Mouse (Mus musculus) liver, embryonic 16.5 days (tissue): ENCODE data around the gene Nradd. TPM values are rescaled to one million over a fixed set of nuclear protein-coding genes. Genes with fewer than 3 reads are reported as not detected.

Experiments used
- ATAC-seq: fragments of 200-750 bp; cut with Nextera tagmentation; 2 replicates; pipeline ENCODE4 v1.8.0; 2017; ENCODE audit warnings: low read depth, mild to moderate bottlenecking, moderate number of reproducible peaks, moderate library complexity
- H3K27ac ChIP-seq: fragments of 300-500 bp; sonication (generic); 2 replicates; pipeline ENCODE4 v1.5.1; 2014; ENCODE audit warnings: mild to moderate bottlenecking, low read length
- H3K27me3 ChIP-seq: fragments of 300-500 bp; sonication (generic); 2 replicates; pipeline ENCODE4 v1.6.1; 2014; ENCODE audit warnings: low read depth, low read length, mixed read lengths; ENCODE audit not compliant: control insufficient read depth, insufficient read depth
- H3K36me3 ChIP-seq: fragments of 300-500 bp; sonication (generic); 2 replicates; pipeline ENCODE4 v1.6.1; 2014; ENCODE audit warnings: mild to moderate bottlenecking; ENCODE audit not compliant: control insufficient read depth, insufficient read depth
- H3K4me1 ChIP-seq: fragments of 300-500 bp; sonication (generic); 2 replicates; pipeline ENCODE4 v1.6.1; 2014; ENCODE audit warnings: low read depth, low read length, mixed read lengths; ENCODE audit not compliant: control insufficient read depth
- H3K4me2 ChIP-seq: fragments of 300-500 bp; sonication (generic); 2 replicates; pipeline ENCODE4 v1.6.1; 2014; ENCODE audit warnings: low read depth, low read length, mixed read lengths
- H3K4me3 ChIP-seq: fragments of 300-500 bp; sonication (generic); 2 replicates; pipeline ENCODE4 v1.5.1; 2014; ENCODE audit warnings: low read depth, mild to moderate bottlenecking, low read length
- H3K9ac ChIP-seq: fragments of 300-500 bp; sonication (generic); 2 replicates; pipeline ENCODE4 v1.6.1; 2014; ENCODE audit warnings: low read depth, low read length
- H3K9me3 ChIP-seq: fragments of 300-500 bp; sonication (generic); replicated peaks from 2 replicates; pipeline ENCODE4 v1.6.1; 2016; ENCODE audit warnings: low read length; ENCODE audit not compliant: control insufficient read depth
- WGBS: fragments of 180-500 bp; shearing (Covaris S2); extraction: QIAGEN DNeasy Blood & Tissue Kit; methylation state at CpG from one replicate; pipeline ENCODE4 v1.1.7; 2014; ENCODE audit not compliant: insufficient replicate concordance; 5-methylcytosine and 5-hydroxymethylcytosine counted together
- polyA plus RNA-seq: library from polyadenylated mRNA; unstranded; fragments of >200 nt; fragmentation: Nextera tagmentation; extraction: Ambion mirVana; gene quantifications from 2 replicates; pipeline ENCODE4 v1.2.1, GENCODE M21; 2015

Gene Nradd
- polyA plus RNA-seq, 1 experiment from 2014 or later = 1.4 TPM

DNA sequence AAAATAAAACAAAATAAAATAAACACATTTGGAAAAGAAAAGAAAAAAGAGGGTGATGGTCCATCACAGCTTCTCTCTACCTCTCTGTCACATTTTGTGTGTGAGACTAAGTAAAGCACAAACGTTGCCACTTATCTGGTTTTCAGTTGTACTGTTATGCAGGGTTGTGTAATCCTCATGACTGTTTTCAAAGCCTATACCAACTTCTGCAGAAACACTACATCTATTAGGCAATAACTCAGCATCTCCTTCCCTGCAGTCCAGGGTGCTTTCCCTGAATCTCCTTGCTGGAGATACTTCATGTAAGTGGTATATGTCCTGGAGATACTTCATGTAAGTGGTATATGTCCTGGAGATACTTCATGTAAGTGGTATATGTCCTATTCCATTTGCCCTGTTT, 38.6 kb upstream of the Nradd start:
- H3K27ac ChIP-seq = no peak overlapping the region; the same call in 1 of the 2 replicates
- H3K9ac ChIP-seq = no peak overlapping the region
- H3K36me3 ChIP-seq = no peaks in the 10 kb centered on the region
- H3K4me3 ChIP-seq = no peak overlapping the region
- H3K27me3 ChIP-seq = no peaks in the 10 kb centered on the region
- WGBS = 12% methylated on average over 1 of the region's 1 CpGs
- ATAC-seq = no peak
- no peaks in the 10 kb centered on the region for H3K9me3 ChIP-seq
- no peak overlapping the region for H3K4me2 ChIP-seq
- peaks cover 69% of the 10 kb centered on the region for H3K4me1 ChIP-seq

DNA sequence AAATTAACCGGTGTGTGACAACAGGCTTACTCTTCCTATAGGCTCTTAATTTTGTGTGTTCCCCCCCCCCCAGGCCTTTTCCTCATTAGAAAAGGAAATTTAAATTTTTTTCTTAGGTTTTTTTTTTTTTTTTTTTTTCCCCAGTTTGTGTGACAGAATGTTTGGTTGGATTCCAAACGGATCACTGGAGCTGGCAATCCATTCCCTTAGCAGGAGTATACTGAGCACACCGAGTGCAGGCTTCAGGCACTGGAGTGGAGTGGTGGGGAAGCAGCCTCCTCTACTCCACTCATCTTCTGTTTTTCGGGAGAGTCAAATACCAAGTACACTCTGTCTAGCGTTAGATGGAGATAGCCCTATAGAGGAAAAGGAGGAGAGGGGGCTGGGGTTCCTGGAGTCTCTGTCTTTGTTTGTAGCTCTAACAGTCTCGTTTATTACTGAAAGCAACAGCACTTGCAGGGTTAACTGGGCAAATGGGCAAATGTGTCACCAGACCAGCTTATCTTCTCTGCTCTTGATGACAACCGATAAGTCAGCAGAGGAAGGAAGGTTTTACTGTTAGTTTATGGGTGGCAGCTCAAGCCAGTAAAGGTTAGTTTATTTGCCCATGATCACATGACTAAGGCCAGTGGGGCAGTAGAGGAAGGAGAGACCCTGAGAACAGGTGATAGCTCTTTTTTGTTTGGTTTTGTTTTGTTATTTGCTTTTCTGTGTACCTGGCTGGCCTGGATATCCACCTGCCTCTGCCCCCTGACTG, 36.8 kb upstream of the Nradd start:
- no peak for ATAC-seq
- peak overlapping the region; percentile 31 for H3K27ac ChIP-seq
- no peak overlapping the region for H3K4me3 ChIP-seq
- no peaks in the 10 kb centered on the region for H3K36me3 ChIP-seq
- no peak overlapping the region for H3K9ac ChIP-seq
- H3K27me3 ChIP-seq = no peaks in the 10 kb centered on the region
- H3K9me3 ChIP-seq = no peaks in the 10 kb centered on the region
- peak overlapping the region; percentile 21; the same call in 1 of the 2 replicates for H3K4me2 ChIP-seq
- H3K4me1 ChIP-seq = peaks cover 55% of the 10 kb centered on the region
- WGBS = 40% methylated on average over 7 of the region's 7 CpGs

- H3K4me3 ChIP-seq = no peak overlapping the region
- ATAC-seq = no peak
- no peaks in the 10 kb centered on the region for H3K9me3 ChIP-seq
- H3K36me3 ChIP-seq = no peaks in the 10 kb centered on the region
- H3K27ac ChIP-seq = no peak overlapping the region
- 78% methylated on average over 2 of the region's 2 CpGs for WGBS
- no peaks in the 10 kb centered on the region for H3K27me3 ChIP-seq
- H3K9ac ChIP-seq = no peak overlapping the region
- peaks cover 55% of the 10 kb centered on the region for H3K4me1 ChIP-seq
- H3K4me2 ChIP-seq = no peak overlapping the region
Observed at GRCm38 (mm10) chr9:110660208-110660607, 36.0 kb upstream of the Nradd start.

DNA sequence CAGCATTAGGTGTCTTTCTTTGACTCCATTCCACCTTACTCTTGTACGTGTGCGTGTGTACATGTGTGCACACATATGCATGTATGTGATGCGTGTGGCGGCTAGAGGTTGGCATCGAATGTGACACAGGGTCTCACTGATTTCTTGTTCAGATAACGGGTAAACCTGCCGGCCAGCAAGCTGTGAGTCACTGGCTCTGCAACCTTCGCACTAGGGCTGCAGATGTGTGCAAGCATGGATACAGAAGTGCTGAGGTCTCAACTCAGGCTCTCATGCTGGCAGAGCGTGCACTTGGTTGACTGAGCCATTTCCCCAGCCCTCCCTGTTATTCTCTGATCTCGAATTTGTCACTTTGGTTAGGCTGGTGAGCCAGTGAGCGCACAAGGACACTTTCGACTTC, 35.3 kb upstream of the Nradd start:
- WGBS = 73% methylated on average over 12 of the region's 12 CpGs
- ATAC-seq = no peak
- Histone ChIP-seq H3K4me2 (no peak overlapping the region), H3K27ac (no peak overlapping the region), H3K4me1 (peaks cover 54% of the 10 kb centered on the region), H3K9ac (no peak overlapping the region), H3K27me3 (no peaks in the 10 kb centered on the region), H3K4me3 (no peak overlapping the region), H3K36me3 (no peaks in the 10 kb centered on the region), H3K9me3 (no peaks in the 10 kb centered on the region)

DNA sequence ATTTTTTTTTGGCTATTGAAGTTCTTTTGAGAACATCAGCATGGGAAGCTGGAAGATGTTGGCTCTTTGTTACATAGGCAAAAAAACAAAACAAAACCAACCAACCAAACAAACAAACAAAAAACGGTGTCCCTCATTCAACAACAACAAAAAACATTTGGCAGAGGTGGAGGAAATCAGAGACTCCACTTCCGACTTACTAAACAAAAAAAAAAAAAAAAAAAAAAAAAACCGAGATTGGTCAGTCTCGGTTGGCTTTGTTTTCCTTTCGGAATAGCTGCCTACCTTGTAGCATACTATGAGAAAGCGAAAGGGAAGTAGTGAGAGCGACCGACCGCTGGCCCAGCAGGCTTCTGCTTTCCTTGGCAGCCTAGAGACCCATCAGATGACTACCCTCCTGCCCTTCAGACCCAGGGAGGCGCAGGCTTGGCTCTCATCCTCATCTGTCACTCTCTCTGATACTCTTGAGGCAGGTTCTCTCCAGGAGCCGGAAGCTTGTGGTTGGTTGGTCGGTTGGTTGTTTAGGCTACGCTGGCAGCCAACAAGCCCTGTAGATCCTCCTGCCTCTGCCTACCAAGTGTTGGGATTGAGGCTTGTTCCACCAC, 33.3 kb upstream of the Nradd start:
- H3K4me1 ChIP-seq = peaks cover 58% of the 10 kb centered on the region

DNA sequence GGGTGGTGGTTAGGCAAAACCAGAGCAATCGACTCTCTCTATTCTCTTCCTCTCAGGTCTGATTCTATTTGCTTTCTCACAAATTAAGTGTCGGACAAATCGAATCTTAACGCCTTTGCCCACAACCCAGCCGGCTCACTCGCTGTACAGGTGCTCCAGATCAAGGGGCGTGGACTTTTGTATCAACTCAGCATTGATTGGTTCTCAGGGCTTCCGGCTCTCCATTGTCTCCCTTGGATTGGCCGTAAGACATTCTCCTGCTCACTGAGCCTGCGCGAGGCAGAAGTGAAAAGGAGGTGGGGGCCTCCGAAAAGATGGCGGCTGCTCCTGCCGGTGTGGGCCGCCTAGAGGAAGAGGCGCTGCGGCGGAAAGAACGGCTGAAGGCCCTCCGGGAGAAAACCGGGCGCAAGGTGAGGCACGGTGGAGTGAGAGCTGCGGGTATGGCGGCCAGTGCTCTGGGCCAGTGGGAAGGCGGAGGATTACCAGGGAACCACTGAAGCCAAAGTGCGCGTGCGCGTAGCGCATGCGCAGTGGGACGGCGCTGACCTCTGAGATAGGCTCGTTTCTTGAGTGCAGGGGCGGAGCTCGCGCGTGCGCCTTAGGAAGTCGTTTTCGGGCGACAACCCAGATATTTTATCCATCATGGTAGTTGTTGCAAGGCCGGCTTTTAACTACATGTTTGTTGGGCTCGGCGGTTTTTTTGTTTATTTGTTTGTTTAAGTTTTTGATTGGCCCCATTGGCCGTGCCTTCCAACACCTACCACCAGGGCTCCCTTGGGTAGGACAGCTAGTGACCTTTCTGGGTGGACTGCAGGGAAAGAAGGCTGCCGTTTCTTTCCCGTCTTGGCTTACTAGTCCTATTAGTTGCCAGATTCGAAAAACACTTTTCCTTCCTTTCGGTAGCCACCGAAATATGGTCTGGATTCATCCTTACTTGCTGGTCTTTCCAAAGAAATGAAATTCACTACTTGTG, 32.3 kb upstream of the Nradd start, which contains the start of gene Ccdc12:
TSS of gene Ccdc12 (plus strand) at position 255 of the 973 bp plus-strand sequence.
- peak; percentile 83 for ATAC-seq
- H3K4me2 ChIP-seq = peak within 1 kb of the TSS; percentile 80
- H3K4me3 ChIP-seq = peak within 1 kb of the TSS; percentile 77
- peak within 1 kb of the TSS; percentile 93 for H3K27ac ChIP-seq
- no peaks in the 10 kb centered on the region for H3K36me3 ChIP-seq
- WGBS = under 1% methylated on average over 52 of the region's 52 CpGs
- H3K27me3 ChIP-seq = peaks cover 22% of the 10 kb centered on the region
- peak within 1 kb of the TSS; percentile 84 for H3K9ac ChIP-seq
- H3K4me1 ChIP-seq = peaks cover 48% of the 10 kb centered on the region
- H3K9me3 ChIP-seq = no peaks in the 10 kb centered on the region

More for the DNA sequence above, 33.3 kb upstream of the Nradd start:
- Histone ChIP-seq H3K4me2 (peak overlapping the region; percentile 80), H3K36me3 (no peaks in the 10 kb centered on the region), H3K9ac (peak overlapping the region; percentile 84), H3K27ac (peak overlapping the region; percentile 93), H3K27me3 (peaks cover 12% of the 10 kb centered on the region), H3K4me3 (peak overlapping the region; percentile 77), H3K9me3 (no peaks in the 10 kb centered on the region)
- ATAC-seq = no peak
- 12% methylated on average over 13 of the region's 13 CpGs for WGBS

GRCm38 (mm10) chr9:110655651-110656007, 31.4 kb upstream of the Nradd start:
- peak overlapping the region; percentile 84 for H3K9ac ChIP-seq
- 87% methylated on average over 10 of the region's 10 CpGs for WGBS
- H3K27me3 ChIP-seq = peaks cover 26% of the 10 kb centered on the region
- ATAC-seq = no peak
- H3K4me2 ChIP-seq = peak overlapping the region; percentile 80
- H3K4me1 ChIP-seq = peaks cover 40% of the 10 kb centered on the region
- no peaks in the 10 kb centered on the region for H3K9me3 ChIP-seq
- H3K36me3 ChIP-seq = no peaks in the 10 kb centered on the region
- H3K27ac ChIP-seq = peak overlapping the region; percentile 93
- H3K4me3 ChIP-seq = peak overlapping the region; percentile 77

DNA sequence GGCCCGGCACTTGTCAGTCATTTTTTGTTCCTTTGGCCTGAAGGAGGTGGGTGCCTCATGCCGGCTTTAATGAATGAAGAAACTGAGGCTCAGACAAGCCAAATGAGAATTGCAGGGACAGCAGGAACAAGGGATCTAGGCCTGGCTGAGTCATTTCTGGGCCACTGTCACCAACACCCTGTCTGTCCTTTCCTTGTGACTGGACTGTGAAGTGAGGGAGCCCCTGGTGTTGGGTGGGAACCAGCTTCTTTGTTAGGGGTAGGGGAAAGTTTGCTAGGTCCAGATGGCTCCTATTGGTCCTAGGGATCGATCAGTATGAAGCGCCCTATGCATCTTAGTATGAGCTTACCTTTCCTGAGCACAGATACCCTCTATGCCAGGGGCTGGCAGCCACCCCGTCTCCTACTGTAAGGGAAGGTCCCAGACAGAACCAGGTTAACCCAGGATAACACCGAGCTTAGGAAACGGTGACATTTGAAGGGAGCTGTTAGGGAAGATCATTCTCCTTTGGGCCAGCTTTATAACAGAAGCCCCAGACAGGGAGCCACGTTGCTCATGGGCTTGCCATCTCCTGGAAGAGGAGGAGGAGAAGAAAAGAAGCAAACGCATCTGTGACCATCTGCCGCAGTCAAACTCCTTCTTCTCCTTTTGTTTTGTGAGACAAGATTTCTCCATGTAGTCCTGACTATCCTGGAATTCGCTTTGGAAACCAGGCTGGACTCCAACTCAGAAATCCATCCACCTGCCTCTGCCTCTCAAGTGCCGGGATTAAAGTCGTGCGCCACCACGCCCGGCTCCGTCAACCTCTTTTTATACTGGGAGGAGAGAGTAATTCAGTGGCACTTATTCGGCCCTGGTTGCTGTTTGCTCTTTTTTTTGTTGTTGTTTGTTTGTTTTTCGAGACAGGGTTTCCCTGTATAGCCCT, 30.7 kb upstream of the Nradd start:
- Histone ChIP-seq H3K36me3 (no peaks in the 10 kb centered on the region), H3K4me1 (peaks cover 37% of the 10 kb centered on the region), H3K4me3 (peak overlapping the region; percentile 75), H3K4me2 (peak overlapping the region; percentile 99), H3K27me3 (peaks cover 26% of the 10 kb centered on the region), H3K9me3 (no peaks in the 10 kb centered on the region), H3K9ac (peak overlapping the region; percentile 48; the same call in 1 of the 2 replicates), H3K27ac (peak overlapping the region; percentile 66; the same call in 1 of the 2 replicates)
- ATAC-seq = no peak
- WGBS = 77% methylated on average over 19 of the region's 19 CpGs
